Mouse (Mus musculus): ENCODE data around the gene Ccr7.

The Ccr7 gene

GRCm38 (mm10) chr11:99115940-99116339, 38.9 kb downstream of the Ccr7 start:
- DNase-seq (ENCODE audit: low spot score): no peak

GRCm38 (mm10) chr11:99113111-99113510, 41.8 kb downstream of the Ccr7 start:
- no peak for DNase-seq (ENCODE audit: low spot score)

- DNase-seq (ENCODE audit: low spot score): no peak
Measured at GRCm38 (mm10) chr11:99112700-99113099, 42.2 kb downstream of the Ccr7 start.

GRCm38 (mm10) chr11:99111631-99112030, 43.2 kb downstream of the Ccr7 start:
- no peak for DNase-seq (ENCODE audit: low spot score)

GRCm38 (mm10) chr11:99111155-99111554, 43.7 kb downstream of the Ccr7 start:
- no peak for DNase-seq (ENCODE audit: low spot score)

- peak; percentile 12 for DNase-seq (ENCODE audit: low spot score)
Measured at GRCm38 (mm10) chr11:99110370-99111110, 44.3 kb downstream of the Ccr7 start.

- no peak for DNase-seq (ENCODE audit: low spot score)
Measured at GRCm38 (mm10) chr11:99108296-99108695, 46.6 kb downstream of the Ccr7 start.

GRCm38 (mm10) chr11:99105981-99106726, 48.7 kb downstream of the Ccr7 start:
- no peak for DNase-seq (ENCODE audit: low spot score)

GRCm38 (mm10) chr11:99104609-99105410, 50.1 kb downstream of the Ccr7 start:
- no peak for DNase-seq (ENCODE audit: low spot score)

GRCm38 (mm10) chr11:99102575-99103270, 52.2 kb downstream of the Ccr7 start:
- no peak for DNase-seq (ENCODE audit: low spot score)

- DNase-seq (ENCODE audit: low spot score): no peak
Measured at GRCm38 (mm10) chr11:99101693-99102092, 53.2 kb downstream of the Ccr7 start.

GRCm38 (mm10) chr11:99100215-99100614, 54.7 kb downstream of the Ccr7 start:
- DNase-seq (ENCODE audit: low spot score): no peak

- DNase-seq (ENCODE audit: low spot score): no peak
Measured at GRCm38 (mm10) chr11:99099516-99099915, 55.4 kb downstream of the Ccr7 start.

- DNase-seq (ENCODE audit: low spot score): no peak
Measured at GRCm38 (mm10) chr11:99098924-99099323, 56.0 kb downstream of the Ccr7 start.

- no peak for DNase-seq (ENCODE audit: low spot score)
Measured at GRCm38 (mm10) chr11:99096996-99097774, 57.7 kb downstream of the Ccr7 start.

- no peak for DNase-seq (ENCODE audit: low spot score)
Measured at GRCm38 (mm10) chr11:99096417-99096816, 58.5 kb downstream of the Ccr7 start.

GRCm38 (mm10) chr11:99095759-99096158, 59.1 kb downstream of the Ccr7 start:
- no peak for DNase-seq (ENCODE audit: low spot score)

- no peak for DNase-seq (ENCODE audit: low spot score)
Measured at GRCm38 (mm10) chr11:99094911-99095676, 59.8 kb downstream of the Ccr7 start.

All from c-Kit-positive CD71-positive TER-119-positive erythroid progenitor cells, embryonic 14.5 days (primary cell).